Mouse (Mus musculus): ENCODE data around the gene Dbnl.

DNA sequence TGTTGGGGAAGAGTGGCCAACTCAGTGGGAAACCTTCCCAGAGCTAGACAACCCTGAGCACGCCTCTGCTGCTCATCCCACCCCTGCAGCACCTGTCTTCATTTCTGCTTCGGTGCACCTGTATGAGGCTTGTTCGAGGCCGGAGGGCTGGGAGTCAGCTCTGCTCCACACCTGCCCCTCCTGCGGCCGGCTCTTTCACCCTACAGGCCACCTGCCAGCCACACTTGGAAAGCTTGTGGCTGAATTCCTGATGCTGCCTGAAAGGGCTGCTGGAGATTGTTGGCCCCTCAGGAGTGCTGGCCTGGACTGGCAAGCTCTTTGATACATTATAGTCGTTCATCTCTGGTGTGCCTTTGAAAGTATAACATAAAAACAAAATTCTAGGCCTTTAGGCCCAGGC is 52.1 kb downstream of the Dbnl start:
- TF ChIP-seq CTCF (IDR thresholded peaks at IDR 0.05; ENCODE audit: low read depth) (no peak), EP300 (IDR thresholded peaks at IDR 0.05; ENCODE audit: low read depth) (no peak)

Measured in liver, postnatal 0 days (tissue).